ENCODE assay signal across 11 mouse cellular contexts in genomic region chr10:80810084-80810483, GRCm38 (mm10). TPM values are rescaled to one million over a fixed set of nuclear protein-coding genes. Genes with fewer than 3 reads are reported as not detected.
DNase-seq lines count a peak whose midpoint lies in the region; ATAC-seq and TF ChIP-seq lines count a peak whose summit lies in the region.
"Had no signal": no experiment of that assay in that cellular context is flagged by ENCODE, and none has a peak within 500 bp of the region (broad histone marks: within the 10 kb centered on the region; RNA-seq: fewer than 3 reads in every experiment).

No protein-coding gene starts in this region.

- WGBS in forebrain, embryonic 12.5 days, result 6% methylated on average over 20 of the region's 20 CpGs
- WGBS in forebrain, embryonic 14.5 days, result 3% methylated on average over 7 of the region's 20 CpGs
- WGBS in hindbrain, embryonic 15.5 days, result 5% methylated on average over 20 of the region's 20 CpGs

- H3K4me1 ChIP-seq in forebrain, embryonic 12.5 days, result peaks cover 47% of the 10 kb centered on the region
- peaks cover 12% of the 10 kb centered on the region for H3K4me1 ChIP-seq in forebrain, embryonic 14.5 days (ENCODE audit: control insufficient read depth, insufficient read depth, low read length)
- H3K4me1 ChIP-seq in ES-Bruce4 (ENCODE audit: control insufficient read depth, insufficient read depth, low read length), result peaks cover 3% of the 10 kb centered on the region
- H3K4me1 ChIP-seq in hindbrain, embryonic 15.5 days (replicated peaks), result peaks cover 42% of the 10 kb centered on the region

- H3K9me3 ChIP-seq in forebrain, embryonic 12.5 days, result no peaks in the 10 kb centered on the region
- H3K9me3 ChIP-seq in forebrain, embryonic 14.5 days (replicated peaks; ENCODE audit: control insufficient read depth, low read length), result no peaks in the 10 kb centered on the region
- no peaks in the 10 kb centered on the region for H3K9me3 ChIP-seq in ES-Bruce4 (replicated peaks; ENCODE audit: control insufficient read depth, insufficient read depth, low read length, poor library complexity, severe bottlenecking)
- H3K9me3 ChIP-seq in hindbrain, embryonic 15.5 days, result no peaks in the 10 kb centered on the region

- TF ChIP-seq POLR2A in ES-Bruce4 (IDR thresholded peaks at IDR 0.05; ENCODE audit: insufficient read depth, low read length), result no peak

- H3K4me2 ChIP-seq in forebrain, embryonic 12.5 days, result peak overlapping the region; percentile 31; the same call in 1 of the 2 replicates
- no peak overlapping the region for H3K4me2 ChIP-seq in forebrain, embryonic 14.5 days (ENCODE audit: low read length)
- H3K4me2 ChIP-seq in hindbrain, embryonic 15.5 days, result peak overlapping the region; percentile 30

- peak overlapping the region; percentile 21; the same call in 1 of the 2 replicates for H3K9ac ChIP-seq in forebrain, embryonic 12.5 days
- H3K9ac ChIP-seq in forebrain, embryonic 14.5 days (ENCODE audit: low read length), result no peak overlapping the region
- 0 out of 2 replicates have a peak overlapping the region, but pooled peaks have one; percentile 1 for H3K9ac ChIP-seq in ES-Bruce4 (ENCODE audit: low read depth, poor library complexity, severe bottlenecking)
- no peak overlapping the region for H3K9ac ChIP-seq in hindbrain, embryonic 15.5 days

- H3K36me3 ChIP-seq in forebrain, embryonic 12.5 days (replicated peaks), result peaks cover 9% of the 10 kb centered on the region
- peaks cover 4% of the 10 kb centered on the region for H3K36me3 ChIP-seq in forebrain, embryonic 14.5 days (ENCODE audit: control insufficient read depth, insufficient read depth, low read length)
- no peaks in the 10 kb centered on the region for H3K36me3 ChIP-seq in ES-Bruce4 (ENCODE audit: control insufficient read depth, insufficient read depth, low read length, poor library complexity, severe bottlenecking)
- peaks cover under 1% of the 10 kb centered on the region for H3K36me3 ChIP-seq in hindbrain, embryonic 15.5 days

- TF ChIP-seq CTCF in ES-Bruce4 (IDR thresholded peaks at IDR 0.05; ENCODE audit: low read depth, low read length), result no peak

- no peak overlapping the region for H3K27ac ChIP-seq in forebrain, embryonic 12.5 days
- H3K27ac ChIP-seq in forebrain, embryonic 14.5 days (ENCODE audit: low read depth, low read length), result no peak overlapping the region
- H3K27ac ChIP-seq in ES-Bruce4 (ENCODE audit: insufficient read depth, low read length), result no peak overlapping the region
- H3K27ac ChIP-seq in hindbrain, embryonic 15.5 days (replicated peaks), result no peak overlapping the region

- intact Hi-C loops in left cerebral cortex, postnatal 14 days (cut with DNase I), result no loop called here

- no peak for DNase-seq in forebrain, embryonic 14.5 days (ENCODE audit: low spot score)
- DNase-seq in kidney, postnatal 4 days, result peak; percentile 40 to 45
- DNase-seq in kidney, adult 9 months, result no peak
- no peak for DNase-seq in left cerebral cortex, postnatal 14 days (ENCODE audit: low spot score in 2 of 2)
- DNase-seq in cerebellum, postnatal 4 days (ENCODE audit: low spot score in 2 of 2), result no peak

- TF ChIP-seq EP300 in ES-Bruce4 (IDR thresholded peaks at IDR 0.05; ENCODE audit: insufficient read depth, low read depth, low read length), result no peak

- H3K27me3 ChIP-seq in forebrain, embryonic 12.5 days, result peaks cover 70% of the 10 kb centered on the region
- peaks cover 17% of the 10 kb centered on the region for H3K27me3 ChIP-seq in forebrain, embryonic 14.5 days (replicated peaks; ENCODE audit: control insufficient read depth, insufficient read depth, low read length)
- H3K27me3 ChIP-seq in ES-Bruce4 (ENCODE audit: control insufficient read depth, insufficient read depth, low read length, poor library complexity, severe bottlenecking), result no peaks in the 10 kb centered on the region
- peaks cover 28% of the 10 kb centered on the region for H3K27me3 ChIP-seq in hindbrain, embryonic 15.5 days

- H3K4me3 ChIP-seq in forebrain, embryonic 12.5 days (replicated peaks), result peak overlapping the region; percentile 16; the same call in 1 of the 2 replicates
- no peak overlapping the region for H3K4me3 ChIP-seq in forebrain, embryonic 14.5 days (ENCODE audit: low read depth, low read length)
- peak overlapping the region; percentile 43 for H3K4me3 ChIP-seq in ES-Bruce4 (ENCODE audit: low read depth, low read length)
- H3K4me3 ChIP-seq in hindbrain, embryonic 15.5 days, result no peak overlapping the region
- H3K4me3 ChIP-seq: myocyte had no signal

- ATAC-seq in forebrain, embryonic 12.5 days (ENCODE audit: low FRiP score), result no peak
- ATAC-seq in forebrain, embryonic 14.5 days, result no peak
- no peak for ATAC-seq in hindbrain, embryonic 15.5 days (ENCODE audit: low FRiP score, low read depth)
- ATAC-seq: activated CD4-positive, CD25-positive, alpha-beta regulatory T cell, adult 4 months had no signal

RNA-seq across cellular contexts. Expression of gene Jsrp1, which starts 3.2 kb away (rescaled TPM):
- 0.27 and 0.36 TPM in 2 replicates for polyA plus RNA-seq in forebrain, embryonic 12.5 days (2016; fragmentation: Nextera tagmentation; extraction: Ambion mirVana)
- polyA plus RNA-seq in forebrain, embryonic 14.5 days (2014; fragmentation: Nextera tagmentation; extraction: Ambion mirVana), result 0.30 and 0.31 TPM in 2 replicates
- 0.85 TPM in 1 of 2 replicates, not detected in the other for polyA plus RNA-seq in ES-Bruce4 (2011; ENCODE audit: insufficient read depth, insufficient read length, low read depth, missing spikeins)
- polyA plus RNA-seq in hindbrain, embryonic 15.5 days (2015; fragmentation: Nextera tagmentation; extraction: Ambion mirVana), result 0.62 and 0.95 TPM in 2 replicates
- 1 to 10 TPM; 2.5 to 2.9 TPM for total RNA-seq in left cerebral cortex, postnatal 14 days (2021)
- total RNA-seq: liver, adult 2 months had no signal
- polyA plus RNA-seq: activated CD4-positive, CD25-positive, alpha-beta regulatory T cell, adult 4 months; liver, adult 2 months had no signal

RNA-seq across cellular contexts. Expression of gene Amh, which starts 5.0 kb away (rescaled TPM):
- polyA plus RNA-seq in forebrain, embryonic 12.5 days (2016; fragmentation: Nextera tagmentation; extraction: Ambion mirVana), result 0.15 TPM in 1 of 2 replicates, not detected in the other
- 0.10 TPM in 1 of 2 replicates, not detected in the other for polyA plus RNA-seq in forebrain, embryonic 14.5 days (2014; fragmentation: Nextera tagmentation; extraction: Ambion mirVana)
- 0.40 TPM in 1 of 2 replicates, not detected in the other for polyA plus RNA-seq in ES-Bruce4 (2011; ENCODE audit: insufficient read depth, insufficient read length, low read depth, missing spikeins)
- polyA plus RNA-seq in hindbrain, embryonic 15.5 days (2015; fragmentation: Nextera tagmentation; extraction: Ambion mirVana), result 0.14 and 0.21 TPM in 2 replicates
- 1 to 10 TPM; 1.6 to 1.9 TPM for total RNA-seq in left cerebral cortex, postnatal 14 days (2021)
- polyA plus RNA-seq: activated CD4-positive, CD25-positive, alpha-beta regulatory T cell, adult 4 months had no signal

RNA-seq across cellular contexts. Expression of gene Plekhj1, which starts 11.7 kb away (rescaled TPM):
- polyA plus RNA-seq in forebrain, embryonic 12.5 days (2016; fragmentation: Nextera tagmentation; extraction: Ambion mirVana), result 152 and 156 TPM in 2 replicates
- polyA plus RNA-seq in forebrain, embryonic 14.5 days (2014; fragmentation: Nextera tagmentation; extraction: Ambion mirVana), result 140 and 143 TPM in 2 replicates
- 73.5 and 81.6 TPM in 2 replicates for polyA plus RNA-seq in ES-Bruce4 (2011; ENCODE audit: insufficient read depth, insufficient read length, low read depth, missing spikeins)
- 130 and 133 TPM in 2 replicates for polyA plus RNA-seq in hindbrain, embryonic 15.5 days (2015; fragmentation: Nextera tagmentation; extraction: Ambion mirVana)
- 10 to 100 TPM; 60.0 to 62.8 TPM for total RNA-seq in left cerebral cortex, postnatal 14 days (2021)

RNA-seq across cellular contexts. Expression of gene Sf3a2, which starts 12.1 kb away (rescaled TPM):
- 77.1 and 89.4 TPM in 2 replicates for polyA plus RNA-seq in forebrain, embryonic 12.5 days (2016; fragmentation: Nextera tagmentation; extraction: Ambion mirVana)
- polyA plus RNA-seq in forebrain, embryonic 14.5 days (2014; fragmentation: Nextera tagmentation; extraction: Ambion mirVana), result 66.6 and 71.7 TPM in 2 replicates
- polyA plus RNA-seq in ES-Bruce4 (2011; ENCODE audit: insufficient read depth, insufficient read length, low read depth, missing spikeins), result 90.1 and 100 TPM in 2 replicates
- 52.3 and 67.4 TPM in 2 replicates for polyA plus RNA-seq in hindbrain, embryonic 15.5 days (2015; fragmentation: Nextera tagmentation; extraction: Ambion mirVana)
- total RNA-seq in left cerebral cortex, postnatal 14 days (2021), result 10 to 100 TPM; 42.7 to 43.6 TPM

RNA-seq across cellular contexts. Expression of gene Oaz1, which starts 16.4 kb away (rescaled TPM):
- 1,463 and 1,490 TPM in 2 replicates for polyA plus RNA-seq in forebrain, embryonic 12.5 days (2016; fragmentation: Nextera tagmentation; extraction: Ambion mirVana)
- polyA plus RNA-seq in forebrain, embryonic 14.5 days (2014; fragmentation: Nextera tagmentation; extraction: Ambion mirVana), result 1,568 and 1,701 TPM in 2 replicates
- 471 and 498 TPM in 2 replicates for polyA plus RNA-seq in ES-Bruce4 (2011; ENCODE audit: insufficient read depth, insufficient read length, low read depth, missing spikeins)
- polyA plus RNA-seq in hindbrain, embryonic 15.5 days (2015; fragmentation: Nextera tagmentation; extraction: Ambion mirVana), result 1,303 and 1,311 TPM in 2 replicates
- 100 to 1,000 TPM; 433 to 483 TPM for total RNA-seq in left cerebral cortex, postnatal 14 days (2021)

Comparison
In these comparisons a context has a peak if more than half of its experiments do, and no peak if none do; other contexts are left out.
1. H3K4me3 ChIP-seq: peak in forebrain, embryonic 12.5 days (single experiment) and ES-Bruce4 (single experiment); none in forebrain, embryonic 14.5 days (single experiment) and hindbrain, embryonic 15.5 days (single experiment).
2. H3K9ac ChIP-seq: peak in forebrain, embryonic 12.5 days (single experiment) and ES-Bruce4 (single experiment); none in forebrain, embryonic 14.5 days (single experiment) and hindbrain, embryonic 15.5 days (single experiment).
3. DNase-seq: peak in kidney, postnatal 4 days (2 of 2); none in forebrain, embryonic 14.5 days (single experiment), kidney, adult 9 months (single experiment), left cerebral cortex, postnatal 14 days (0 of 2) and cerebellum, postnatal 4 days (0 of 2).